Mouse (Mus musculus) layer of hippocampus, postnatal 36 days (tissue): Measurements from ENCODE around the gene Mafb. TPM values are rescaled to one million over a fixed set of nuclear protein-coding genes. Genes with fewer than 3 reads are reported as not detected.

Experiments
- DNase-seq, 2 experiments: peaks; one replicate each; pipeline ENCODE4 v3.0.0; 2022
- total RNA-seq, 2 experiments: library from RNA; stranded (reverse); gene quantifications; 2 replicates each; pipeline ENCODE4 v1.2.3; 2021

Mafb gene
- total RNA-seq: 10 to 100 TPM; 13.8 to 14.3 TPM

- DNase-seq: peak; percentile 85
Observed at GRCm38 (mm10) chr2:160366980-160367338, at the start of gene Mafb. Mafb (minus strand) TSS chr2:160367065.

- no peak for DNase-seq
Observed at GRCm38 (mm10) chr2:160415161-160415560, 48.3 kb upstream of the Mafb start.

GRCm38 (mm10) chr2:160414736-160415135 lies 47.9 kb upstream of the Mafb start:
- no peak for DNase-seq

- no peak for DNase-seq
Observed at GRCm38 (mm10) chr2:160413982-160414381, 47.1 kb upstream of the Mafb start.

- DNase-seq: no peak
Observed at GRCm38 (mm10) chr2:160413055-160413454, 46.2 kb upstream of the Mafb start.

GRCm38 (mm10) chr2:160411431-160411830 lies 44.6 kb upstream of the Mafb start:
- DNase-seq: no peak

- DNase-seq: no peak
Observed at GRCm38 (mm10) chr2:160407720-160408119, 40.9 kb upstream of the Mafb start.

GRCm38 (mm10) chr2:160397747-160398146 lies 30.9 kb upstream of the Mafb start:
- no peak for DNase-seq

GRCm38 (mm10) chr2:160394735-160395134 lies 27.9 kb upstream of the Mafb start:
- no peak for DNase-seq

- DNase-seq: no peak
Observed at GRCm38 (mm10) chr2:160392648-160393047, 25.8 kb upstream of the Mafb start.

- no peak for DNase-seq
Observed at GRCm38 (mm10) chr2:160388596-160388995, 21.7 kb upstream of the Mafb start.

GRCm38 (mm10) chr2:160383418-160383817 lies 16.6 kb upstream of the Mafb start:
- no peak for DNase-seq

- DNase-seq: no peak
Observed at GRCm38 (mm10) chr2:160378271-160378670, 11.4 kb upstream of the Mafb start.

GRCm38 (mm10) chr2:160376236-160376635 lies 9.4 kb upstream of the Mafb start:
- no peak for DNase-seq

GRCm38 (mm10) chr2:160369653-160370420 lies 3.0 kb upstream of the Mafb start:
- no peak for DNase-seq

GRCm38 (mm10) chr2:160368422-160369357 lies 1.8 kb upstream of the Mafb start:
- DNase-seq: no peak

GRCm38 (mm10) chr2:160367448-160368208 lies 763 bp upstream of the Mafb start:
- DNase-seq: peak; percentile 89

GRCm38 (mm10) chr2:160366111-160366979 lies 520 bp downstream of the Mafb start:
- no peak for DNase-seq

- DNase-seq: no peak
Observed at GRCm38 (mm10) chr2:160365107-160365911, 1.6 kb downstream of the Mafb start.

GRCm38 (mm10) chr2:160364666-160365065 lies 2.2 kb downstream of the Mafb start:
- no peak for DNase-seq

GRCm38 (mm10) chr2:160364128-160364650 lies 2.7 kb downstream of the Mafb start:
- no peak for DNase-seq
